Mouse (Mus musculus): ENCODE results near the gene Prss33.
"Not testable (repeated sequence)": the region's sequence is repeated elsewhere in the genome, so short reads cannot be mapped to it uniquely, and the experiment has no call there.

Prss33 gene

GRCm38 (mm10) chr17:23836006-23836575, at the start of gene Prss33:
Prss33 (minus strand) TSS chr17:23836056.
- DNase-seq, result no peak

- DNase-seq, result not testable (repeated sequence)
Observed at GRCm38 (mm10) chr17:23880576-23880975, 44.7 kb upstream of the Prss33 start, which contains the start of the genes Dcpp1 and Dcpp2. Dcpp1 (plus strand) TSS chr17:23880876. Dcpp2 (plus strand) TSS chr17:23880880.

- DNase-seq, result no peak
Observed at GRCm38 (mm10) chr17:23877166-23877565, 41.3 kb upstream of the Prss33 start.

- DNase-seq, result peak; percentile 22
Observed at GRCm38 (mm10) chr17:23876741-23877140, 40.9 kb upstream of the Prss33 start.

GRCm38 (mm10) chr17:23873884-23874856, 38.3 kb upstream of the Prss33 start:
- DNase-seq, result peak; percentile 34

GRCm38 (mm10) chr17:23868513-23868912, 32.7 kb upstream of the Prss33 start:
- DNase-seq, result no peak

GRCm38 (mm10) chr17:23867756-23868155, 31.9 kb upstream of the Prss33 start, which contains the start of gene Prss21:
Prss21 (plus strand) TSS chr17:23868056.
- no peak for DNase-seq

GRCm38 (mm10) chr17:23862926-23863325, 27.1 kb upstream of the Prss33 start:
- no peak for DNase-seq

GRCm38 (mm10) chr17:23857913-23858312, 22.1 kb upstream of the Prss33 start:
- no peak for DNase-seq

GRCm38 (mm10) chr17:23857193-23857592, 21.3 kb upstream of the Prss33 start:
- no peak for DNase-seq

GRCm38 (mm10) chr17:23854229-23854765, 18.4 kb upstream of the Prss33 start:
- no peak for DNase-seq

GRCm38 (mm10) chr17:23853292-23853691, 17.4 kb upstream of the Prss33 start:
- DNase-seq, result peak; percentile 16

- DNase-seq, result peak; percentile 43
Observed at GRCm38 (mm10) chr17:23850853-23851749, 15.2 kb upstream of the Prss33 start.

GRCm38 (mm10) chr17:23850028-23850427, 14.2 kb upstream of the Prss33 start:
- DNase-seq, result no peak

GRCm38 (mm10) chr17:23843812-23844273, 8.0 kb upstream of the Prss33 start, which contains the start of the genes Prss32 and Prss41:
Prss32 (plus strand) TSS chr17:23843855.
Prss41 (minus strand) TSS chr17:23844172.
- DNase-seq, result peak; percentile 67

GRCm38 (mm10) chr17:23843141-23843811, 7.4 kb upstream of the Prss33 start:
- DNase-seq, result peak; percentile 23

- DNase-seq, result no peak
Observed at GRCm38 (mm10) chr17:23841145-23841544, 5.3 kb upstream of the Prss33 start.

GRCm38 (mm10) chr17:23831201-23831600, 4.7 kb downstream of the Prss33 start:
- no peak for DNase-seq

- DNase-seq, result peak; percentile 87
Observed at GRCm38 (mm10) chr17:23829064-23829619, 6.7 kb downstream of the Prss33 start, which contains the start of gene Elob. Elob (minus strand) TSS chr17:23829136.

GRCm38 (mm10) chr17:23828271-23829001, 7.4 kb downstream of the Prss33 start:
- peak; percentile 80 for DNase-seq
